Mouse (Mus musculus): ENCODE data around the gene Podxl2. TPM values are rescaled to one million over a fixed set of nuclear protein-coding genes. Genes with fewer than 3 reads are reported as not detected.

Gene Podxl2
- polyA plus RNA-seq, 1 experiment from 2014 or later = 56.8 TPM

GRCm38 (mm10) chr6:88885644-88886416 is 11.0 kb upstream of the Podxl2 start:
- no peak overlapping the region for H3K9ac ChIP-seq (replicated peaks; ENCODE audit: low read length)
- no peak for DNase-seq (ENCODE audit: low spot score)
- H3K4me3 ChIP-seq (ENCODE audit: low read depth, low read length) = no peak overlapping the region
- H3K9me3 ChIP-seq (replicated peaks; ENCODE audit: control insufficient read depth, low read length) = no peaks in the 10 kb centered on the region
- no peaks in the 10 kb centered on the region for H3K4me1 ChIP-seq (ENCODE audit: control insufficient read depth, insufficient read depth, low read length)
- peaks cover 34% of the 10 kb centered on the region for H3K36me3 ChIP-seq (replicated peaks; ENCODE audit: control insufficient read depth, insufficient read depth, low read depth, low read length)
- 94% methylated on average over 12 of the region's 12 CpGs for WGBS
- ATAC-seq (replicated peaks; ENCODE audit: insufficient number of reproducible peaks, low FRiP score, low TSS enrichment, low read depth) = no peak
- no peak overlapping the region for H3K27ac ChIP-seq (replicated peaks; ENCODE audit: low read depth, low read length)
- no peaks in the 10 kb centered on the region for H3K27me3 ChIP-seq (ENCODE audit: control insufficient read depth, insufficient read depth, low read length)
- H3K4me2 ChIP-seq (ENCODE audit: low read depth, low read length) = no peak overlapping the region

GRCm38 (mm10) chr6:88884690-88885089 is 9.8 kb upstream of the Podxl2 start:
- ATAC-seq (replicated peaks; ENCODE audit: insufficient number of reproducible peaks, low FRiP score, low TSS enrichment, low read depth) (no peak), DNase-seq (ENCODE audit: low spot score) (no peak)
- Histone ChIP-seq H3K9me3 (replicated peaks; ENCODE audit: control insufficient read depth, low read length) (no peaks in the 10 kb centered on the region), H3K4me1 (ENCODE audit: control insufficient read depth, insufficient read depth, low read length) (no peaks in the 10 kb centered on the region), H3K27me3 (ENCODE audit: control insufficient read depth, insufficient read depth, low read length) (no peaks in the 10 kb centered on the region), H3K4me2 (ENCODE audit: low read depth, low read length) (no peak overlapping the region), H3K4me3 (ENCODE audit: low read depth, low read length) (no peak overlapping the region), H3K27ac (replicated peaks; ENCODE audit: low read depth, low read length) (no peak overlapping the region), H3K36me3 (replicated peaks; ENCODE audit: control insufficient read depth, insufficient read depth, low read depth, low read length) (peaks cover 29% of the 10 kb centered on the region), H3K9ac (replicated peaks; ENCODE audit: low read length) (no peak overlapping the region)
- 92% methylated on average over 17 of the region's 17 CpGs for WGBS

- H3K36me3 ChIP-seq (replicated peaks; ENCODE audit: control insufficient read depth, insufficient read depth, low read depth, low read length) = peaks cover 29% of the 10 kb centered on the region
- H3K9me3 ChIP-seq (replicated peaks; ENCODE audit: control insufficient read depth, low read length) = no peaks in the 10 kb centered on the region
- H3K27ac ChIP-seq (replicated peaks; ENCODE audit: low read depth, low read length) = no peak overlapping the region
- DNase-seq (ENCODE audit: low spot score) = no peak
- H3K27me3 ChIP-seq (ENCODE audit: control insufficient read depth, insufficient read depth, low read length) = no peaks in the 10 kb centered on the region
- no peak overlapping the region for H3K4me3 ChIP-seq (ENCODE audit: low read depth, low read length)
- WGBS = 95% methylated on average over 10 of the region's 10 CpGs
- no peak overlapping the region for H3K4me2 ChIP-seq (ENCODE audit: low read depth, low read length)
- ATAC-seq (replicated peaks; ENCODE audit: insufficient number of reproducible peaks, low FRiP score, low TSS enrichment, low read depth) = no peak
- no peaks in the 10 kb centered on the region for H3K4me1 ChIP-seq (ENCODE audit: control insufficient read depth, insufficient read depth, low read length)
- no peak overlapping the region for H3K9ac ChIP-seq (replicated peaks; ENCODE audit: low read length)
These were observed 9.4 kb upstream of the Podxl2 start for GRCm38 (mm10) chr6:88884195-88884594.

- peaks cover 14% of the 10 kb centered on the region for H3K36me3 ChIP-seq (replicated peaks; ENCODE audit: control insufficient read depth, insufficient read depth, low read depth, low read length)
- no peaks in the 10 kb centered on the region for H3K9me3 ChIP-seq (replicated peaks; ENCODE audit: control insufficient read depth, low read length)
- no peak overlapping the region for H3K4me2 ChIP-seq (ENCODE audit: low read depth, low read length)
- no peak for ATAC-seq (replicated peaks; ENCODE audit: insufficient number of reproducible peaks, low FRiP score, low TSS enrichment, low read depth)
- no peak overlapping the region for H3K9ac ChIP-seq (replicated peaks; ENCODE audit: low read length)
- H3K4me1 ChIP-seq (ENCODE audit: control insufficient read depth, insufficient read depth, low read length) = no peaks in the 10 kb centered on the region
- WGBS = 87% methylated on average over 7 of the region's 7 CpGs
- H3K4me3 ChIP-seq (ENCODE audit: low read depth, low read length) = no peak overlapping the region
- no peaks in the 10 kb centered on the region for H3K27me3 ChIP-seq (ENCODE audit: control insufficient read depth, insufficient read depth, low read length)
- DNase-seq (ENCODE audit: low spot score) = no peak
- no peak overlapping the region for H3K27ac ChIP-seq (replicated peaks; ENCODE audit: low read depth, low read length)
These were observed 6.5 kb upstream of the Podxl2 start for GRCm38 (mm10) chr6:88881334-88881733.

- H3K27ac ChIP-seq (replicated peaks; ENCODE audit: low read depth, low read length) = no peak overlapping the region
- peaks cover 5% of the 10 kb centered on the region for H3K36me3 ChIP-seq (replicated peaks; ENCODE audit: control insufficient read depth, insufficient read depth, low read depth, low read length)
- H3K9me3 ChIP-seq (replicated peaks; ENCODE audit: control insufficient read depth, low read length) = no peaks in the 10 kb centered on the region
- H3K9ac ChIP-seq (replicated peaks; ENCODE audit: low read length) = no peak overlapping the region
- ATAC-seq (replicated peaks; ENCODE audit: insufficient number of reproducible peaks, low FRiP score, low TSS enrichment, low read depth) = no peak
- H3K27me3 ChIP-seq (ENCODE audit: control insufficient read depth, insufficient read depth, low read length) = no peaks in the 10 kb centered on the region
- no peak overlapping the region for H3K4me3 ChIP-seq (ENCODE audit: low read depth, low read length)
- no peak for DNase-seq (ENCODE audit: low spot score)
- H3K4me2 ChIP-seq (ENCODE audit: low read depth, low read length) = no peak overlapping the region
- H3K4me1 ChIP-seq (ENCODE audit: control insufficient read depth, insufficient read depth, low read length) = no peaks in the 10 kb centered on the region
- 71% methylated on average over 4 of the region's 4 CpGs for WGBS
These were observed 4.6 kb upstream of the Podxl2 start for GRCm38 (mm10) chr6:88879471-88879870.

- H3K9me3 ChIP-seq (replicated peaks; ENCODE audit: control insufficient read depth, low read length) = no peaks in the 10 kb centered on the region
- H3K27ac ChIP-seq (replicated peaks; ENCODE audit: low read depth, low read length) = no peak overlapping the region
- DNase-seq (ENCODE audit: low spot score) = peak; percentile 50
- H3K4me3 ChIP-seq (ENCODE audit: low read depth, low read length) = peak overlapping the region; percentile 74
- H3K9ac ChIP-seq (replicated peaks; ENCODE audit: low read length) = peak overlapping the region; percentile 80
- no peaks in the 10 kb centered on the region; the same call in 1 of the 2 replicates for H3K4me1 ChIP-seq (ENCODE audit: control insufficient read depth, insufficient read depth, low read length)
- peak; percentile 31 for ATAC-seq (replicated peaks; ENCODE audit: insufficient number of reproducible peaks, low FRiP score, low TSS enrichment, low read depth)
- WGBS = 5% methylated on average over 65 of the region's 74 CpGs
- peak overlapping the region; percentile 98 for H3K4me2 ChIP-seq (ENCODE audit: low read depth, low read length)
- no peaks in the 10 kb centered on the region for H3K27me3 ChIP-seq (ENCODE audit: control insufficient read depth, insufficient read depth, low read length)
- no peaks in the 10 kb centered on the region for H3K36me3 ChIP-seq (replicated peaks; ENCODE audit: control insufficient read depth, insufficient read depth, low read depth, low read length)
These were observed 628 bp downstream of the Podxl2 start for GRCm38 (mm10) chr6:88873965-88874867.

- no peak for ATAC-seq (replicated peaks; ENCODE audit: insufficient number of reproducible peaks, low FRiP score, low TSS enrichment, low read depth)
These were observed 2.0 kb downstream of the Podxl2 start for GRCm38 (mm10) chr6:88872811-88873210.

GRCm38 (mm10) chr6:88871546-88871945 is 3.3 kb downstream of the Podxl2 start:
- no peak for DNase-seq (ENCODE audit: low spot score)
- no peak overlapping the region for H3K27ac ChIP-seq (replicated peaks; ENCODE audit: low read depth, low read length)
- no peaks in the 10 kb centered on the region for H3K36me3 ChIP-seq (replicated peaks; ENCODE audit: control insufficient read depth, insufficient read depth, low read depth, low read length)
- H3K9ac ChIP-seq (replicated peaks; ENCODE audit: low read length) = no peak overlapping the region
- no peaks in the 10 kb centered on the region for H3K27me3 ChIP-seq (ENCODE audit: control insufficient read depth, insufficient read depth, low read length)
- no peaks in the 10 kb centered on the region; the same call in 1 of the 2 replicates for H3K4me1 ChIP-seq (ENCODE audit: control insufficient read depth, insufficient read depth, low read length)
- H3K9me3 ChIP-seq (replicated peaks; ENCODE audit: control insufficient read depth, low read length) = no peaks in the 10 kb centered on the region
- no peak for ATAC-seq (replicated peaks; ENCODE audit: insufficient number of reproducible peaks, low FRiP score, low TSS enrichment, low read depth)
- no peak overlapping the region for H3K4me3 ChIP-seq (ENCODE audit: low read depth, low read length)
- WGBS = 56% methylated on average over 8 of the region's 8 CpGs
- no peak overlapping the region for H3K4me2 ChIP-seq (ENCODE audit: low read depth, low read length)

More at GRCm38 (mm10) chr6:88872811-88873210, 2.0 kb downstream of the Podxl2 start:
- 31% methylated on average over 7 of the region's 7 CpGs for WGBS
- Histone ChIP-seq H3K36me3 (replicated peaks; ENCODE audit: control insufficient read depth, insufficient read depth, low read depth, low read length) (no peaks in the 10 kb centered on the region), H3K27ac (replicated peaks; ENCODE audit: low read depth, low read length) (no peak overlapping the region), H3K4me3 (ENCODE audit: low read depth, low read length) (no peak overlapping the region), H3K9me3 (replicated peaks; ENCODE audit: control insufficient read depth, low read length) (no peaks in the 10 kb centered on the region), H3K27me3 (ENCODE audit: control insufficient read depth, insufficient read depth, low read length) (no peaks in the 10 kb centered on the region), H3K4me1 (ENCODE audit: control insufficient read depth, insufficient read depth, low read length) (no peaks in the 10 kb centered on the region; the same call in 1 of the 2 replicates), H3K9ac (replicated peaks; ENCODE audit: low read length) (no peak overlapping the region), H3K4me2 (ENCODE audit: low read depth, low read length) (no peak overlapping the region)
- DNase-seq (ENCODE audit: low spot score) = no peak
